Mouse (Mus musculus): ENCODE data around the gene Paxx. TPM values are rescaled to one million over a fixed set of nuclear protein-coding genes. Genes with fewer than 3 reads are reported as not detected.

The Paxx gene
- polyA plus RNA-seq (2015; fragmentation: Illumina TruSeq; extraction: RNeasy Lipid Tissue Mini Kit (QIAGEN cat#74804); ENCODE audit: insufficient read depth, low replicate concordance) = 33.9 TPM

GRCm38 (mm10) chr2:25460551-25461309 is at the start of gene Paxx:
Paxx (minus strand) TSS chr2:25461094.

GRCm38 (mm10) chr2:25501593-25502486 is 40.9 kb upstream of the Paxx start, which contains the start of gene C8g:
C8g (minus strand) TSS chr2:25501719.

GRCm38 (mm10) chr2:25500576-25501405 is 39.9 kb upstream of the Paxx start, which contains the start of gene Fbxw5:
Fbxw5 (plus strand) TSS chr2:25500750.

GRCm38 (mm10) chr2:25493476-25493961 is 32.6 kb upstream of the Paxx start, which contains the start of gene Lcn12:
Lcn12 (minus strand) TSS chr2:25493911.

DNA sequence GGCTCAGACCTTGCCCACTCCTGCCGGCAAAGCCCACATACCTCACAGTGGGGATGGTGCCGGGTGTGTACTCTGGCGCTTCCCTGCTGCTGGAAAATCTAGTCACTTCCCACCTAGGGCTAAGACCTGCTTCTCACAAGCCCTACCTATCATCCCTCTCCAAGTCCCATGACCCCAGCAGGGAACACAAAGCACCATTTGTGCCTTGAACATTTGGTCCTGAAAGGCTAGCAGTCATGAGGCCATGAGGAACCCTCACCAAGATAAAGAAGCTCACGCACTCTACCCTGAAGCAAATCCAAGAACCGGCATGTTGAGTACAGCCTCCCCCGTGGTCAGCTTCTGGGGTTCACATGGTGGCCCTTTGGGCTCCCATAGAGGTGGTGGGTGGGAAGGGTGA is 9.1 kb upstream of the Paxx start, which contains the start of gene Ptgds:
Gene Ptgds, minus strand, starts transcription at position 78 of the 400 bp plus-strand sequence.

GRCm38 (mm10) chr2:25456205-25456953 is 4.5 kb downstream of the Paxx start, which contains the start of gene Clic3:
Clic3 (plus strand) TSS chr2:25456838.

GRCm38 (mm10) chr2:25428442-25429236 is 32.3 kb downstream of the Paxx start, which contains the start of gene Abca2:
Abca2 (plus strand) TSS chr2:25428703.

GRCm38 (mm10) chr2:25422587-25423410 is 38.1 kb downstream of the Paxx start, which contains the start of gene Fut7:
Fut7 (plus strand) TSS chr2:25423267.

Other genes with a start within 250 kb of the Paxx start
- 52.5 TPM for gene Nelfb, start 249.6 kb downstream of the Paxx start, polyA plus RNA-seq (2015; fragmentation: Illumina TruSeq; extraction: RNeasy Lipid Tissue Mini Kit (QIAGEN cat#74804); ENCODE audit: insufficient read depth, low replicate concordance)
- gene Stpg3, start 246.5 kb downstream of the Paxx start, polyA plus RNA-seq (2015; fragmentation: Illumina TruSeq; extraction: RNeasy Lipid Tissue Mini Kit (QIAGEN cat#74804); ENCODE audit: insufficient read depth, low replicate concordance) = not detected
- not detected for gene Fam166a, start 242.3 kb downstream of the Paxx start, polyA plus RNA-seq (2015; fragmentation: Illumina TruSeq; extraction: RNeasy Lipid Tissue Mini Kit (QIAGEN cat#74804); ENCODE audit: insufficient read depth, low replicate concordance)
- 108 TPM for gene Tubb4b, start 236.4 kb downstream of the Paxx start, polyA plus RNA-seq (2015; fragmentation: Illumina TruSeq; extraction: RNeasy Lipid Tissue Mini Kit (QIAGEN cat#74804); ENCODE audit: insufficient read depth, low replicate concordance)
- not detected for gene Slc34a3, start 226.7 kb downstream of the Paxx start, polyA plus RNA-seq (2015; fragmentation: Illumina TruSeq; extraction: RNeasy Lipid Tissue Mini Kit (QIAGEN cat#74804); ENCODE audit: insufficient read depth, low replicate concordance)
- gene Rnf224, start 224.3 kb downstream of the Paxx start, polyA plus RNA-seq (2015; fragmentation: Illumina TruSeq; extraction: RNeasy Lipid Tissue Mini Kit (QIAGEN cat#74804); ENCODE audit: insufficient read depth, low replicate concordance) = not detected
- 0.18 TPM for gene Rnf208, start 218.8 kb downstream of the Paxx start, polyA plus RNA-seq (2015; fragmentation: Illumina TruSeq; extraction: RNeasy Lipid Tissue Mini Kit (QIAGEN cat#74804); ENCODE audit: insufficient read depth, low replicate concordance)
- not detected for gene Cysrt1, start 218.6 kb downstream of the Paxx start, polyA plus RNA-seq (2015; fragmentation: Illumina TruSeq; extraction: RNeasy Lipid Tissue Mini Kit (QIAGEN cat#74804); ENCODE audit: insufficient read depth, low replicate concordance)
- gene AL732309.1, start 214.2 kb downstream of the Paxx start, polyA plus RNA-seq (2015; fragmentation: Illumina TruSeq; extraction: RNeasy Lipid Tissue Mini Kit (QIAGEN cat#74804); ENCODE audit: insufficient read depth, low replicate concordance) = 8.7 TPM
- gene Tmem203, start 205.7 kb downstream of the Paxx start, polyA plus RNA-seq (2015; fragmentation: Illumina TruSeq; extraction: RNeasy Lipid Tissue Mini Kit (QIAGEN cat#74804); ENCODE audit: insufficient read depth, low replicate concordance) = 3.6 TPM
- 5.7 TPM for gene Tprn, start 198.5 kb downstream of the Paxx start, polyA plus RNA-seq (2015; fragmentation: Illumina TruSeq; extraction: RNeasy Lipid Tissue Mini Kit (QIAGEN cat#74804); ENCODE audit: insufficient read depth, low replicate concordance)
- gene Ssna1, start 188.7 kb downstream of the Paxx start, polyA plus RNA-seq (2015; fragmentation: Illumina TruSeq; extraction: RNeasy Lipid Tissue Mini Kit (QIAGEN cat#74804); ENCODE audit: insufficient read depth, low replicate concordance) = 30.6 TPM
- 58.0 TPM for gene Anapc2, start 188.6 kb downstream of the Paxx start, polyA plus RNA-seq (2015; fragmentation: Illumina TruSeq; extraction: RNeasy Lipid Tissue Mini Kit (QIAGEN cat#74804); ENCODE audit: insufficient read depth, low replicate concordance)
- gene Tmem210, start 172.9 kb downstream of the Paxx start, polyA plus RNA-seq (2015; fragmentation: Illumina TruSeq; extraction: RNeasy Lipid Tissue Mini Kit (QIAGEN cat#74804); ENCODE audit: insufficient read depth, low replicate concordance) = not detected
- not detected for gene Lrrc26, start 171.2 kb downstream of the Paxx start, polyA plus RNA-seq (2015; fragmentation: Illumina TruSeq; extraction: RNeasy Lipid Tissue Mini Kit (QIAGEN cat#74804); ENCODE audit: insufficient read depth, low replicate concordance)
- not detected for gene Grin1, start 141.9 kb downstream of the Paxx start, polyA plus RNA-seq (2015; fragmentation: Illumina TruSeq; extraction: RNeasy Lipid Tissue Mini Kit (QIAGEN cat#74804); ENCODE audit: insufficient read depth, low replicate concordance)
- 62.7 TPM for gene Man1b1, start 128.8 kb downstream of the Paxx start, polyA plus RNA-seq (2015; fragmentation: Illumina TruSeq; extraction: RNeasy Lipid Tissue Mini Kit (QIAGEN cat#74804); ENCODE audit: insufficient read depth, low replicate concordance)
- gene Dpp7, start 104.7 kb downstream of the Paxx start, polyA plus RNA-seq (2015; fragmentation: Illumina TruSeq; extraction: RNeasy Lipid Tissue Mini Kit (QIAGEN cat#74804); ENCODE audit: insufficient read depth, low replicate concordance) = 30.6 TPM
- gene Uap1l1, start 95.4 kb downstream of the Paxx start, polyA plus RNA-seq (2015; fragmentation: Illumina TruSeq; extraction: RNeasy Lipid Tissue Mini Kit (QIAGEN cat#74804); ENCODE audit: insufficient read depth, low replicate concordance) = 14.4 TPM
- 0.75 TPM for gene Sapcd2, start 88.8 kb downstream of the Paxx start, polyA plus RNA-seq (2015; fragmentation: Illumina TruSeq; extraction: RNeasy Lipid Tissue Mini Kit (QIAGEN cat#74804); ENCODE audit: insufficient read depth, low replicate concordance)
- 1.2 TPM for gene Entpd2, start 65.2 kb downstream of the Paxx start, polyA plus RNA-seq (2015; fragmentation: Illumina TruSeq; extraction: RNeasy Lipid Tissue Mini Kit (QIAGEN cat#74804); ENCODE audit: insufficient read depth, low replicate concordance)
- 12.1 TPM for gene Npdc1, start 61.7 kb downstream of the Paxx start, polyA plus RNA-seq (2015; fragmentation: Illumina TruSeq; extraction: RNeasy Lipid Tissue Mini Kit (QIAGEN cat#74804); ENCODE audit: insufficient read depth, low replicate concordance)
- 1.4 TPM for gene Fut7, start 37.8 kb downstream of the Paxx start, polyA plus RNA-seq (2015; fragmentation: Illumina TruSeq; extraction: RNeasy Lipid Tissue Mini Kit (QIAGEN cat#74804); ENCODE audit: insufficient read depth, low replicate concordance)
- gene Abca2, start 32.4 kb downstream of the Paxx start, polyA plus RNA-seq (2015; fragmentation: Illumina TruSeq; extraction: RNeasy Lipid Tissue Mini Kit (QIAGEN cat#74804); ENCODE audit: insufficient read depth, low replicate concordance) = 17.7 TPM
- not detected for gene Clic3, start 4.3 kb downstream of the Paxx start, polyA plus RNA-seq (2015; fragmentation: Illumina TruSeq; extraction: RNeasy Lipid Tissue Mini Kit (QIAGEN cat#74804); ENCODE audit: insufficient read depth, low replicate concordance)
- not detected for gene Ptgds, start 9.0 kb upstream of the Paxx start, polyA plus RNA-seq (2015; fragmentation: Illumina TruSeq; extraction: RNeasy Lipid Tissue Mini Kit (QIAGEN cat#74804); ENCODE audit: insufficient read depth, low replicate concordance)
- not detected for gene Lcn12, start 32.8 kb upstream of the Paxx start, polyA plus RNA-seq (2015; fragmentation: Illumina TruSeq; extraction: RNeasy Lipid Tissue Mini Kit (QIAGEN cat#74804); ENCODE audit: insufficient read depth, low replicate concordance)
- gene Fbxw5, start 39.7 kb upstream of the Paxx start, polyA plus RNA-seq (2015; fragmentation: Illumina TruSeq; extraction: RNeasy Lipid Tissue Mini Kit (QIAGEN cat#74804); ENCODE audit: insufficient read depth, low replicate concordance) = 33.4 TPM
- gene C8g, start 40.6 kb upstream of the Paxx start, polyA plus RNA-seq (2015; fragmentation: Illumina TruSeq; extraction: RNeasy Lipid Tissue Mini Kit (QIAGEN cat#74804); ENCODE audit: insufficient read depth, low replicate concordance) = 0.72 TPM
- 24.0 TPM for gene Traf2, start 85.8 kb upstream of the Paxx start, polyA plus RNA-seq (2015; fragmentation: Illumina TruSeq; extraction: RNeasy Lipid Tissue Mini Kit (QIAGEN cat#74804); ENCODE audit: insufficient read depth, low replicate concordance)
- 41.3 TPM for gene Edf1, start 96.8 kb upstream of the Paxx start, polyA plus RNA-seq (2015; fragmentation: Illumina TruSeq; extraction: RNeasy Lipid Tissue Mini Kit (QIAGEN cat#74804); ENCODE audit: insufficient read depth, low replicate concordance)
- gene Mamdc4, start 113.8 kb upstream of the Paxx start, polyA plus RNA-seq (2015; fragmentation: Illumina TruSeq; extraction: RNeasy Lipid Tissue Mini Kit (QIAGEN cat#74804); ENCODE audit: insufficient read depth, low replicate concordance) = 0.43 TPM
- 21.0 TPM for gene Phpt1, start 114.1 kb upstream of the Paxx start, polyA plus RNA-seq (2015; fragmentation: Illumina TruSeq; extraction: RNeasy Lipid Tissue Mini Kit (QIAGEN cat#74804); ENCODE audit: insufficient read depth, low replicate concordance)
- 0.72 TPM for gene Ajm1, start 120.7 kb upstream of the Paxx start, polyA plus RNA-seq (2015; fragmentation: Illumina TruSeq; extraction: RNeasy Lipid Tissue Mini Kit (QIAGEN cat#74804); ENCODE audit: insufficient read depth, low replicate concordance)
- gene Rabl6, start 147.4 kb upstream of the Paxx start, polyA plus RNA-seq (2015; fragmentation: Illumina TruSeq; extraction: RNeasy Lipid Tissue Mini Kit (QIAGEN cat#74804); ENCODE audit: insufficient read depth, low replicate concordance) = 59.4 TPM
- gene Ccdc183, start 156.6 kb upstream of the Paxx start, polyA plus RNA-seq (2015; fragmentation: Illumina TruSeq; extraction: RNeasy Lipid Tissue Mini Kit (QIAGEN cat#74804); ENCODE audit: insufficient read depth, low replicate concordance) = not detected
- gene Tmem141, start 160.9 kb upstream of the Paxx start, polyA plus RNA-seq (2015; fragmentation: Illumina TruSeq; extraction: RNeasy Lipid Tissue Mini Kit (QIAGEN cat#74804); ENCODE audit: insufficient read depth, low replicate concordance) = 14.0 TPM
- 205 TPM for gene Fcna, start 166.9 kb upstream of the Paxx start, polyA plus RNA-seq (2015; fragmentation: Illumina TruSeq; extraction: RNeasy Lipid Tissue Mini Kit (QIAGEN cat#74804); ENCODE audit: insufficient read depth, low replicate concordance)
- not detected for gene Lcn8, start 192.0 kb upstream of the Paxx start, polyA plus RNA-seq (2015; fragmentation: Illumina TruSeq; extraction: RNeasy Lipid Tissue Mini Kit (QIAGEN cat#74804); ENCODE audit: insufficient read depth, low replicate concordance)
- not detected for gene Lcn5, start 196.9 kb upstream of the Paxx start, polyA plus RNA-seq (2015; fragmentation: Illumina TruSeq; extraction: RNeasy Lipid Tissue Mini Kit (QIAGEN cat#74804); ENCODE audit: insufficient read depth, low replicate concordance)
- not detected for gene Lcn6, start 215.7 kb upstream of the Paxx start, polyA plus RNA-seq (2015; fragmentation: Illumina TruSeq; extraction: RNeasy Lipid Tissue Mini Kit (QIAGEN cat#74804); ENCODE audit: insufficient read depth, low replicate concordance)
- gene Lcn10, start 221.6 kb upstream of the Paxx start, polyA plus RNA-seq (2015; fragmentation: Illumina TruSeq; extraction: RNeasy Lipid Tissue Mini Kit (QIAGEN cat#74804); ENCODE audit: insufficient read depth, low replicate concordance) = not detected
- gene Obp2a, start 238.9 kb upstream of the Paxx start, polyA plus RNA-seq (2015; fragmentation: Illumina TruSeq; extraction: RNeasy Lipid Tissue Mini Kit (QIAGEN cat#74804); ENCODE audit: insufficient read depth, low replicate concordance) = not detected
- gene Bmyc, start 245.6 kb upstream of the Paxx start, polyA plus RNA-seq (2015; fragmentation: Illumina TruSeq; extraction: RNeasy Lipid Tissue Mini Kit (QIAGEN cat#74804); ENCODE audit: insufficient read depth, low replicate concordance) = 11.3 TPM